Comparison of ENCODE assay signal across 10 mouse cellular contexts in the genomic region with DNA sequence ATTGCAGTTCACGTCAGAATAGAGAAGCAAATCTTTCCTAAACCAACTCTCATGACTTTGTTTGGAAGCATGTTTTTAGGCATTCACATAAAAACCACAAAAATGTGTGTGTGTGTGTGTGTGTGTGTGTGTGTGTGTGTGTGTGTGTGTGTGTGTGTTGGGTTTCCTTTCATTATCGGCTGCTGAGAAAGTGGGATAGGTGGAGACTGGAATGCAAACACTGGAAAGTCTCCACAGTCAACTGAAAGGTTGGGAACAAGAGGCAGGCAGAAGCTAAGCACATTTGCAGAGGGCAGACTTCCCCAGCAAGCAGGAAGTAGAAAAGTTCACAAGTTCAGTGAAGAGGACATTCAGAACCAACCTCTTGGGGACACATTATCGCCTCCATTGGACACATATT.
DNase-seq lines count a peak whose midpoint lies in the region; ATAC-seq and TF ChIP-seq lines count a peak whose summit lies in the region.
"Had no signal": no experiment of that assay in that cellular context is flagged by ENCODE, and none has a peak within 500 bp of the region (broad histone marks: within the 10 kb centered on the region; RNA-seq: fewer than 3 reads in every experiment).

No protein-coding gene starts in this region.

- H3K27me3 ChIP-seq in intestine, postnatal 0 days (replicated peaks; ENCODE audit: control insufficient read depth, insufficient read depth, low read length), result no peaks in the 10 kb centered on the region; the same call in 1 of the 2 replicates
- H3K27me3 ChIP-seq in midbrain, embryonic 13.5 days, result peaks cover 47% of the 10 kb centered on the region
- H3K27me3 ChIP-seq: CH12.LX had no signal

- no peak overlapping the region for H3K9ac ChIP-seq in intestine, postnatal 0 days (ENCODE audit: low read depth, low read length)
- no peak overlapping the region for H3K9ac ChIP-seq in midbrain, embryonic 13.5 days (replicated peaks)
- H3K9ac ChIP-seq: embryonic facial prominence, embryonic 13.5 days had no signal

- 0 out of 2 replicates have a peak, but pooled peaks have one; percentile 41 for ATAC-seq in intestine, postnatal 0 days
- no peak for ATAC-seq in midbrain, embryonic 13.5 days

- H3K9me3 ChIP-seq in intestine, postnatal 0 days (ENCODE audit: control insufficient read depth), result no peaks in the 10 kb centered on the region
- no peaks in the 10 kb centered on the region for H3K9me3 ChIP-seq in midbrain, embryonic 13.5 days
- H3K9me3 ChIP-seq: embryonic facial prominence, embryonic 13.5 days had no signal

- DNase-seq in gastrocnemius, postnatal 25 days, result peak; percentile 28
- no peak for DNase-seq in gastrocnemius, adult 8-10 months (ENCODE audit: low spot score in 2 of 2)
- DNase-seq in lung, postnatal 25 days (ENCODE audit: low spot score), result peak; percentile 72
- no peak for DNase-seq in frontal cortex, postnatal 10 days (ENCODE audit: low spot score in 2 of 2)
- DNase-seq in urinary bladder, postnatal 36 days (ENCODE audit: low spot score in 2 of 2), result no peak

- 45% methylated on average over 3 of the region's 3 CpGs for WGBS in intestine, postnatal 0 days
- WGBS in midbrain, embryonic 13.5 days, result 63% methylated on average over 3 of the region's 3 CpGs

- H3K4me3 ChIP-seq in brown adipose tissue, adult 24 weeks (ENCODE audit: insufficient read depth, low read depth, low read length), result no peak overlapping the region
- no peak overlapping the region for H3K4me3 ChIP-seq in intestine, postnatal 0 days (ENCODE audit: low read depth, low read length)
- H3K4me3 ChIP-seq in midbrain, embryonic 13.5 days (replicated peaks), result no peak overlapping the region
- H3K4me3 ChIP-seq: embryonic facial prominence, embryonic 13.5 days had no signal

- H3K36me3 ChIP-seq in intestine, postnatal 0 days (ENCODE audit: control insufficient read depth, insufficient read depth), result no peaks in the 10 kb centered on the region
- H3K36me3 ChIP-seq in midbrain, embryonic 13.5 days, result no peaks in the 10 kb centered on the region
- H3K36me3 ChIP-seq: embryonic facial prominence, embryonic 13.5 days had no signal

- TF ChIP-seq CTCF in intestine, postnatal 0 days (IDR thresholded peaks at IDR 0.05; ENCODE audit: low read depth), result no peak

- H3K4me1 ChIP-seq in brown adipose tissue, adult 24 weeks (ENCODE audit: control insufficient read depth, insufficient read depth, insufficient read length, low read length), result peaks cover 3% of the 10 kb centered on the region; the same call in 1 of the 2 replicates
- H3K4me1 ChIP-seq in intestine, postnatal 0 days (replicated peaks; ENCODE audit: control insufficient read depth, insufficient read depth, low read length), result no peaks in the 10 kb centered on the region
- no peaks in the 10 kb centered on the region for H3K4me1 ChIP-seq in midbrain, embryonic 13.5 days (replicated peaks)

- H3K27ac ChIP-seq in brown adipose tissue, adult 24 weeks (replicated peaks; ENCODE audit: low read depth, low read length), result peak overlapping the region; percentile 93
- H3K27ac ChIP-seq in intestine, postnatal 0 days (ENCODE audit: low read depth, low read length), result no peak overlapping the region
- H3K27ac ChIP-seq in midbrain, embryonic 13.5 days, result no peak overlapping the region
- H3K27ac ChIP-seq: embryonic facial prominence, embryonic 13.5 days had no signal

- no peak overlapping the region for H3K4me2 ChIP-seq in intestine, postnatal 0 days (replicated peaks; ENCODE audit: low read depth)
- no peak overlapping the region for H3K4me2 ChIP-seq in midbrain, embryonic 13.5 days (replicated peaks)
- H3K4me2 ChIP-seq: embryonic facial prominence, embryonic 13.5 days had no signal

Comparison
In these comparisons a context has a peak if more than half of its experiments do, and no peak if none do; other contexts are left out.
1. DNase-seq: peak in gastrocnemius, postnatal 25 days (single experiment) and lung, postnatal 25 days (single experiment); none in gastrocnemius, adult 8-10 months (0 of 2), frontal cortex, postnatal 10 days (0 of 2) and urinary bladder, postnatal 36 days (0 of 2).